Mouse (Mus musculus) left cerebral cortex, postnatal 36 days (tissue): ENCODE data around the gene Neb. TPM values are rescaled to one million over a fixed set of nuclear protein-coding genes. Genes with fewer than 3 reads are reported as not detected.

Source experiments
- DNase-seq, 2 experiments: peaks; one replicate each; pipeline ENCODE4 v3.0.0; 2021 to 2022; ENCODE audit warnings: low spot score in 2 of 2, mixed read lengths in 1 of 2
- intact Hi-C: fragments of 180-260 bp; cut with DNase I; formaldehyde crosslinking; loops from one replicate; pipeline ENCODE4 v1.15.1; 2025
- total RNA-seq, 2 experiments: library from RNA; stranded (reverse); gene quantifications; 2 replicates each; pipeline ENCODE4 v1.2.3; 2021

Gene Neb
- total RNA-seq, 2 experiments from 2014 or later: 1.3 to 1.4 TPM

GRCm38 (mm10) chr2:52378848-52379261 is 581 bp upstream of the Neb start:
- DNase-seq: no peak
- intact Hi-C loops: no loop called here

- intact Hi-C loops: no loop called here
- no peak for DNase-seq
These were observed 397 bp downstream of the Neb start for GRCm38 (mm10) chr2:52377706-52378447.

- intact Hi-C loops: no loop called here
- DNase-seq: no peak
These were observed 3.6 kb downstream of the Neb start for GRCm38 (mm10) chr2:52374706-52375105.

GRCm38 (mm10) chr2:52372480-52372879 is 5.8 kb downstream of the Neb start:
- intact Hi-C loops: no loop called here
- no peak for DNase-seq

- intact Hi-C loops: no loop called here
- DNase-seq: no peak
These were observed 6.2 kb downstream of the Neb start for GRCm38 (mm10) chr2:52372080-52372479.

GRCm38 (mm10) chr2:52371066-52371465 is 7.2 kb downstream of the Neb start:
- DNase-seq: no peak
- intact Hi-C loops: no loop called here

GRCm38 (mm10) chr2:52369622-52370021 is 8.7 kb downstream of the Neb start:
- intact Hi-C loops: no loop called here
- no peak for DNase-seq

GRCm38 (mm10) chr2:52367665-52368064 is 10.6 kb downstream of the Neb start:
- no peak for DNase-seq
- intact Hi-C loops: no loop called here

GRCm38 (mm10) chr2:52367248-52367647 is 11.0 kb downstream of the Neb start:
- no peak for DNase-seq
- intact Hi-C loops: no loop called here

GRCm38 (mm10) chr2:52361086-52361485 is 17.2 kb downstream of the Neb start:
- intact Hi-C loops: no loop called here
- no peak for DNase-seq

- no peak for DNase-seq
- intact Hi-C loops: no loop called here
These were observed 18.6 kb downstream of the Neb start for GRCm38 (mm10) chr2:52359722-52360121.

GRCm38 (mm10) chr2:52358156-52358555 is 20.1 kb downstream of the Neb start:
- intact Hi-C loops: no loop called here
- DNase-seq: no peak

GRCm38 (mm10) chr2:52351029-52351428 is 27.2 kb downstream of the Neb start:
- no peak for DNase-seq
- intact Hi-C loops: no loop called here

- intact Hi-C loops: no loop called here
These were observed 37.3 kb downstream of the Neb start for GRCm38 (mm10) chr2:52340990-52341389.

GRCm38 (mm10) chr2:52335556-52335955 is 42.7 kb downstream of the Neb start:
- intact Hi-C loops: no loop called here
- DNase-seq: no peak

More at GRCm38 (mm10) chr2:52340990-52341389, 37.3 kb downstream of the Neb start:
- DNase-seq: no peak

- no peak for DNase-seq
- intact Hi-C loops: no loop called here
These were observed 43.2 kb downstream of the Neb start for GRCm38 (mm10) chr2:52335087-52335486.

GRCm38 (mm10) chr2:52333535-52333934 is 44.7 kb downstream of the Neb start:
- intact Hi-C loops: no loop called here
- no peak for DNase-seq

GRCm38 (mm10) chr2:52331761-52332160 is 46.5 kb downstream of the Neb start:
- no peak for DNase-seq
- intact Hi-C loops: no loop called here

GRCm38 (mm10) chr2:52327244-52327815 is 50.9 kb downstream of the Neb start:
- intact Hi-C loops: no loop called here
- DNase-seq: no peak

GRCm38 (mm10) chr2:52321866-52322265 is 56.4 kb downstream of the Neb start:
- intact Hi-C loops: no loop called here

GRCm38 (mm10) chr2:52320175-52320574 is 58.1 kb downstream of the Neb start:
- intact Hi-C loops: no loop called here
- no peak for DNase-seq

More at GRCm38 (mm10) chr2:52321866-52322265, 56.4 kb downstream of the Neb start:
- no peak for DNase-seq
